Mouse (Mus musculus) forebrain, embryonic 13.5 days (tissue): ENCODE data around the gene Gfy. TPM values are rescaled to one million over a fixed set of nuclear protein-coding genes. Genes with fewer than 3 reads are reported as not detected.
"Not testable (repeated sequence)": the region's sequence is repeated elsewhere in the genome, so short reads cannot be mapped to it uniquely, and the experiment has no call there.

Experiments
- ATAC-seq: fragments of 200-750 bp; cut with Nextera tagmentation; 2 replicates; pipeline ENCODE4 v1.8.0; 2017
- H3K27ac ChIP-seq: fragments of 300-500 bp; sonication (generic); 2 replicates; pipeline ENCODE4 v1.5.1; 2015; ENCODE audit warnings: inconsistent platforms, mild to moderate bottlenecking, moderate library complexity
- H3K27me3 ChIP-seq: fragments of 300-500 bp; sonication (generic); 2 replicates; pipeline ENCODE4 v1.6.1; 2015; ENCODE audit warnings: mild to moderate bottlenecking, inconsistent platforms
- H3K36me3 ChIP-seq: fragments of 300-500 bp; sonication (generic); 2 replicates; pipeline ENCODE4 v1.6.1; 2015; ENCODE audit warnings: mild to moderate bottlenecking, inconsistent platforms; ENCODE audit not compliant: poor library complexity, severe bottlenecking
- H3K4me1 ChIP-seq: fragments of 300-500 bp; sonication (generic); 2 replicates; pipeline ENCODE4 v1.6.1; 2015; ENCODE audit warnings: inconsistent platforms
- H3K4me2 ChIP-seq: fragments of 300-500 bp; sonication (generic); 2 replicates; pipeline ENCODE4 v1.6.1; 2015; ENCODE audit warnings: inconsistent platforms, mild to moderate bottlenecking, moderate library complexity
- H3K4me3 ChIP-seq: fragments of 300-500 bp; sonication (generic); 2 replicates; pipeline ENCODE4 v1.5.1; 2015; ENCODE audit warnings: mild to moderate bottlenecking, inconsistent platforms
- H3K9ac ChIP-seq: fragments of 300-500 bp; sonication (generic); 2 replicates; pipeline ENCODE4 v1.6.1; 2015; ENCODE audit warnings: mild to moderate bottlenecking, inconsistent platforms
- H3K9me3 ChIP-seq: fragments of 300-500 bp; sonication (generic); replicated peaks from 2 replicates; pipeline ENCODE4 v1.6.1; 2016; ENCODE audit warnings: inconsistent platforms
- WGBS: fragments of 180-500 bp; shearing (Covaris S2); methylation state at CpG from one replicate; pipeline ENCODE4 v1.1.7; 2015; 5-methylcytosine and 5-hydroxymethylcytosine counted together
- polyA plus RNA-seq: library from polyadenylated mRNA; unstranded; fragments of >200 nt; fragmentation: Nextera tagmentation; extraction: Ambion mirVana; gene quantifications from 2 replicates; pipeline ENCODE4 v1.2.1, GENCODE M21; 2015

Gfy gene
- polyA plus RNA-seq, 1 experiment from 2014 or later = not detected

GRCm38 (mm10) chr7:45175929-45176328, 3.4 kb downstream of the Gfy start:
- Histone ChIP-seq H3K4me2 (peak overlapping the region; percentile 46), H3K36me3 (no peaks in the 10 kb centered on the region), H3K27ac (no peak overlapping the region), H3K4me1 (peaks cover 14% of the 10 kb centered on the region), H3K4me3 (peak overlapping the region; percentile 25), H3K9ac (no peak overlapping the region), H3K9me3 (no peaks in the 10 kb centered on the region), H3K27me3 (peaks cover 92% of the 10 kb centered on the region)
- ATAC-seq = no peak
- WGBS = 2% methylated on average over 23 of the region's 23 CpGs

GRCm38 (mm10) chr7:45175398-45175797, 4.0 kb downstream of the Gfy start:
- Histone ChIP-seq H3K27ac (no peak overlapping the region), H3K36me3 (no peaks in the 10 kb centered on the region), H3K9me3 (no peaks in the 10 kb centered on the region), H3K4me2 (no peak overlapping the region), H3K4me3 (no peak overlapping the region), H3K4me1 (peaks cover 13% of the 10 kb centered on the region), H3K27me3 (peaks cover 92% of the 10 kb centered on the region), H3K9ac (no peak overlapping the region)
- WGBS = under 1% methylated on average over 13 of the region's 13 CpGs
- ATAC-seq = no peak

GRCm38 (mm10) chr7:45174567-45175280, 4.6 kb downstream of the Gfy start:
- peak overlapping the region; percentile 34 for H3K4me2 ChIP-seq
- H3K4me1 ChIP-seq = peaks cover 13% of the 10 kb centered on the region
- ATAC-seq = no peak
- H3K27me3 ChIP-seq = peaks cover 92% of the 10 kb centered on the region
- no peaks in the 10 kb centered on the region for H3K9me3 ChIP-seq
- no peaks in the 10 kb centered on the region for H3K36me3 ChIP-seq
- 0 out of 2 replicates have a peak overlapping the region, but pooled peaks have one; percentile 23 for H3K9ac ChIP-seq
- H3K27ac ChIP-seq = no peak overlapping the region
- peak overlapping the region; percentile 6; the same call in 1 of the 2 replicates for H3K4me3 ChIP-seq
- WGBS = 2% methylated on average over 29 of the region's 29 CpGs

- H3K9ac ChIP-seq, ATAC-seq, H3K4me2 ChIP-seq, H3K27ac ChIP-seq, H3K36me3 ChIP-seq, H3K9me3 ChIP-seq, H3K4me3 ChIP-seq: not testable (repeated sequence)
- 69% methylated on average over 1 of the region's 1 CpGs for WGBS
- Histone ChIP-seq H3K27me3 (peaks cover 92% of the 10 kb centered on the region), H3K4me1 (peaks cover 15% of the 10 kb centered on the region)
Measured at GRCm38 (mm10) chr7:45173772-45174171, 5.6 kb downstream of the Gfy start.

GRCm38 (mm10) chr7:45172974-45173373, 6.4 kb downstream of the Gfy start:
- ATAC-seq = no peak
- H3K4me2 ChIP-seq = no peak overlapping the region
- H3K9me3 ChIP-seq = no peaks in the 10 kb centered on the region; the same call in 1 of the 2 replicates
- no peak overlapping the region for H3K27ac ChIP-seq
- H3K36me3 ChIP-seq = no peaks in the 10 kb centered on the region
- 55% methylated on average over 7 of the region's 7 CpGs for WGBS
- no peak overlapping the region for H3K4me3 ChIP-seq
- H3K9ac ChIP-seq = no peak overlapping the region
- peaks cover 92% of the 10 kb centered on the region for H3K27me3 ChIP-seq
- H3K4me1 ChIP-seq = peaks cover 23% of the 10 kb centered on the region

- no peak overlapping the region for H3K4me2 ChIP-seq
- ATAC-seq = no peak
- H3K9me3 ChIP-seq = no peaks in the 10 kb centered on the region; the same call in 1 of the 2 replicates
- no peaks in the 10 kb centered on the region for H3K36me3 ChIP-seq
- H3K4me3 ChIP-seq = no peak overlapping the region
- H3K27ac ChIP-seq = no peak overlapping the region
- peaks cover 22% of the 10 kb centered on the region for H3K4me1 ChIP-seq
- WGBS = 95% methylated on average over 3 of the region's 3 CpGs
- peaks cover 92% of the 10 kb centered on the region for H3K27me3 ChIP-seq
- no peak overlapping the region for H3K9ac ChIP-seq
Measured at GRCm38 (mm10) chr7:45169495-45169894, 9.9 kb downstream of the Gfy start.

- H3K4me3 ChIP-seq = peak overlapping the region; percentile 16; the same call in 1 of the 2 replicates
- ATAC-seq = no peak
Measured at GRCm38 (mm10) chr7:45168656-45169055, 10.7 kb downstream of the Gfy start.

GRCm38 (mm10) chr7:45167761-45168445, 11.5 kb downstream of the Gfy start:
- 2% methylated on average over 19 of the region's 19 CpGs for WGBS
- Histone ChIP-seq H3K9me3 (no peaks in the 10 kb centered on the region; the same call in 1 of the 2 replicates), H3K4me3 (peak overlapping the region; percentile 16), H3K27ac (peak overlapping the region; percentile 37), H3K36me3 (no peaks in the 10 kb centered on the region), H3K27me3 (peaks cover 96% of the 10 kb centered on the region), H3K9ac (peak overlapping the region; percentile 51), H3K4me2 (peak overlapping the region; percentile 38), H3K4me1 (peaks cover 29% of the 10 kb centered on the region)
- no peak for ATAC-seq

More at GRCm38 (mm10) chr7:45168656-45169055, 10.7 kb downstream of the Gfy start:
- H3K9me3 ChIP-seq = no peaks in the 10 kb centered on the region; the same call in 1 of the 2 replicates
- H3K9ac ChIP-seq = peak overlapping the region; percentile 26; the same call in 1 of the 2 replicates
- H3K4me2 ChIP-seq = peak overlapping the region; percentile 38
- 3% methylated on average over 23 of the region's 24 CpGs for WGBS
- peaks cover 93% of the 10 kb centered on the region for H3K27me3 ChIP-seq
- peaks cover 26% of the 10 kb centered on the region for H3K4me1 ChIP-seq
- H3K27ac ChIP-seq = no peak overlapping the region
- no peaks in the 10 kb centered on the region for H3K36me3 ChIP-seq

GRCm38 (mm10) chr7:45166950-45167401, 12.4 kb downstream of the Gfy start:
- Histone ChIP-seq H3K27me3 (peaks cover 94% of the 10 kb centered on the region), H3K4me2 (peak overlapping the region; percentile 38), H3K4me1 (peaks cover 36% of the 10 kb centered on the region), H3K4me3 (peak overlapping the region; percentile 16), H3K36me3 (no peaks in the 10 kb centered on the region), H3K9ac (no peak overlapping the region), H3K9me3 (no peaks in the 10 kb centered on the region; the same call in 1 of the 2 replicates), H3K27ac (peak overlapping the region; percentile 37)
- no peak for ATAC-seq
- 15% methylated on average over 10 of the region's 10 CpGs for WGBS

GRCm38 (mm10) chr7:45165701-45166100, 13.7 kb downstream of the Gfy start:
- WGBS = 42% methylated on average over 11 of the region's 11 CpGs
- no peak for ATAC-seq
- H3K9me3 ChIP-seq = no peaks in the 10 kb centered on the region; the same call in 1 of the 2 replicates
- peak overlapping the region; percentile 65 for H3K4me2 ChIP-seq
- H3K4me3 ChIP-seq = peak overlapping the region; percentile 50
- no peak overlapping the region for H3K9ac ChIP-seq
- peaks cover 84% of the 10 kb centered on the region for H3K27me3 ChIP-seq
- no peaks in the 10 kb centered on the region for H3K36me3 ChIP-seq
- no peak overlapping the region for H3K27ac ChIP-seq
- peaks cover 36% of the 10 kb centered on the region for H3K4me1 ChIP-seq

GRCm38 (mm10) chr7:45164833-45165232, 14.5 kb downstream of the Gfy start:
- ATAC-seq = no peak
- Histone ChIP-seq H3K4me3 (peak overlapping the region; percentile 50), H3K4me1 (peaks cover 36% of the 10 kb centered on the region), H3K27me3 (peaks cover 76% of the 10 kb centered on the region), H3K27ac (no peak overlapping the region), H3K4me2 (peak overlapping the region; percentile 65), H3K9me3 (no peaks in the 10 kb centered on the region; the same call in 1 of the 2 replicates), H3K36me3 (peaks cover 5% of the 10 kb centered on the region; the same call in 1 of the 2 replicates), H3K9ac (peak overlapping the region; percentile 68; the same call in 1 of the 2 replicates)
- 63% methylated on average over 5 of the region's 5 CpGs for WGBS
